Mouse (Mus musculus) ES-Bruce4 (cell line): ENCODE measurements at regions not wholly inside any gene's neighbourhood (a gene's known extent, or its start where the extent isn't known, plus 50 kb on each side); places are given as distances from the start of the nearest gene placed in this dataset.

Experiments used
- CTCF ChIP-seq: IDR thresholded peaks from one replicate; pipeline ENCODE4 v1.8.1; 2011; ENCODE audit warnings: low read depth, low read length
- POLR2A ChIP-seq: IDR thresholded peaks from one replicate; pipeline ENCODE4 v1.8.1; 2011; ENCODE audit warnings: low read length; ENCODE audit not compliant: insufficient read depth

DNA sequence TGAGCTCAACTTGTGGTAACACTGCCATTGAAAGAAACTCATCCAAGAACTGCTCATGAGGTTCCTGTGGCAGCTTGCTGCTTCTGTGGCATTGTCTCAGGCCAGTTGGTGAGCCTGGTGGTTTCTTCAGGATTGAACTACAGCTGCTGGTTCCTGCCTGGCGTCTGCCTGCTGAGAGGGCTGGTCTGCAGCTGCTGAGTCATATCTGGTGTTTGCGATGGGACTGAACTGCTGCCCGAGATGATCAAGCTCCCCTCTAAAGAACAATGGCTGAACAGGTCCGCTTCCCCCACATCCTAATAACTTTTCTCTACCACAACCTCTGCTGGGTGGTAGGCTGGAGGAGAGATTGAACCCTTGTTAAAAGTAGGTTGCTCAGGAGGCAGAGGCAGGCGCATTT, 57.4 kb upstream of the Ipo5 start:
- TF ChIP-seq POLR2A (no peak), CTCF (no peak)
